Mouse (Mus musculus): ENCODE measurements at regions not wholly inside any gene's neighbourhood (a gene's known extent, or its start where the extent isn't known, plus 50 kb on each side); places are given as distances from the start of the nearest gene placed in this dataset.

- peak in 1 of 2 experiments; percentile 43 for DNase-seq
Observed at GRCm38 (mm10) chr19:13980988-13981630, 67.8 kb downstream of the Olfr1505 start.

- no peak for DNase-seq
Observed at GRCm38 (mm10) chr19:13982823-13983222, 69.5 kb downstream of the Olfr1505 start.
